Mouse (Mus musculus): ENCODE measurements around the gene Gm19935. TPM values are rescaled to one million over a fixed set of nuclear protein-coding genes. Genes with fewer than 3 reads are reported as not detected.

The Gm19935 gene
- polyA plus RNA-seq, 1 experiment from 2014 or later: 0.18 TPM

DNA sequence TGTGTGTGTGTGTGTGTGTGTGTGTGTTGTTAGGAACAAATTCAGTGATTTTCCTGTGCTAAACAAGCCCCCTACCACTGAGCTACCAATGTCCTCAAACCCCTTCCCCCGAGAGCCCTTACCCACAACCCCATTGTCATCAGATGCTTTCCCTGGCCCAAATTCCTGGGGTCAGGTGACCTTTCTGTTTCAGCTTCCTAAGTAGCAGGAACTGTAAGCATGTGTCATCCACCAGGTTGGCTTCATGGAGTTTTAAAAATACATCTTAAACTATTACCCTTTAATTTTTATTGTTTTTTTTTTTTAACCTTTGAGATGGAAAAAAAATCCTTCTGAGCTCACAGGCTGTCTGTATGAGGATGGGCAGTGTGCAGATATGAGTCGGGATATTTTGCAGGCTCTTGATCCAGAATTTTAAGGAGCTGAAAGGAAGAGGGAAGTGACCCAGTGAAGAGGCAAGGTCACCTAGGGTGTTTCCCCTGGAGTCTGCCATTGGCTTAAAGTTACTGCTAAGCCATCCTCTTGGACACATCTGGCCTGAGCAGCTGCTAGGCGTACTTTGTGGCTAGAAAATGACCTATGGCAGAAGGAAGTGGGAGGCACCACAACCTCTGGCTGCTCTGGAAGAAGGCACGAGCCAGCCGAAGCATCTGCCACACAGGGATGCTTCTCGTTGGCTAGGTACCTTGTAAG is 16.6 kb upstream of the Gm19935 start:
- H3K4me1 ChIP-seq (ENCODE audit: control insufficient read depth, insufficient read depth, low read length): peaks cover 13% of the 10 kb centered on the region
- no peaks in the 10 kb centered on the region for H3K9me3 ChIP-seq (replicated peaks; ENCODE audit: control insufficient read depth, low read length)
- H3K9ac ChIP-seq (ENCODE audit: low read length): no peak overlapping the region
- H3K27me3 ChIP-seq (ENCODE audit: control insufficient read depth, insufficient read depth, low read length): no peaks in the 10 kb centered on the region
- ATAC-seq (ENCODE audit: insufficient read depth, low FRiP score): no peak
- H3K27ac ChIP-seq (ENCODE audit: low read length): no peak overlapping the region
- H3K4me3 ChIP-seq (replicated peaks; ENCODE audit: low read length): no peak overlapping the region
- 58% methylated on average over 6 of the region's 6 CpGs for WGBS
- no peaks in the 10 kb centered on the region for H3K36me3 ChIP-seq (ENCODE audit: control insufficient read depth, insufficient read depth, low read length)
- H3K4me2 ChIP-seq (ENCODE audit: low read depth, low read length): no peak overlapping the region

DNA sequence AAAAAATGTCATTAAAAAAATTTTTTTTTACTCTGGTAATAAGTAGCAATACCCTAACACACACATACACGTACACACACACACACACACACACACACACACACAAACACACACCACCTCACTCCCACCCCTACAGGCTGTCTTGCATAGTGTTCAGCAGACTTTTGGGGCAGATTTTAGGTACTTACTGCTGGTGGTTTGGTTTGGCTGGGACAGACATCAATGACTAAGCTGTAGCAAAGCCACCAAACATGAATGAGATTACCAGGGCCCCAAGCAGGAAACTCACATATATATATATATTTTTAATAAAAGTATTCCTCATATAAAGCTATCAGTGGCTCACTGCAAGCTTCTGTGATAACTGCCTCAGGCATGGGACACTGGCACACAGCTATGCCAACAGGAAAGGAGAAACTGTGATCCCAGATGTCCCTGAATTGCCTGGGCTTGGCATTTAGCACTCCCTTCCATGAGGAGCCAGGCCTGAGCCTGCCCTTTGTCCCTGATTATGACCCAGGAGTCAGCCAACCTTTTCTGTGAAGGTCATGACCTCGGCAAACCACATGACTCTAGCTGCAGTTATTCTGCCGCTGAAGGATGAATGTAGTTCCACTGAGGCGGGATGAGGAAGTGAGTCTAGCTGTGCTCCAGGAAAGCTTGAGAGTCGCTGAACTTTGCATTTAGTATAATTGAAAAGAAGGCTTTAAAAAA is 15.5 kb upstream of the Gm19935 start:
- ATAC-seq (ENCODE audit: insufficient read depth, low FRiP score): no peak
- Histone ChIP-seq H3K36me3 (ENCODE audit: control insufficient read depth, insufficient read depth, low read length) (no peaks in the 10 kb centered on the region), H3K4me1 (ENCODE audit: control insufficient read depth, insufficient read depth, low read length) (peaks cover 18% of the 10 kb centered on the region), H3K9me3 (replicated peaks; ENCODE audit: control insufficient read depth, low read length) (no peaks in the 10 kb centered on the region), H3K4me3 (replicated peaks; ENCODE audit: low read length) (no peak overlapping the region), H3K4me2 (ENCODE audit: low read depth, low read length) (no peak overlapping the region), H3K27ac (ENCODE audit: low read length) (no peak overlapping the region), H3K27me3 (ENCODE audit: control insufficient read depth, insufficient read depth, low read length) (no peaks in the 10 kb centered on the region), H3K9ac (ENCODE audit: low read length) (no peak overlapping the region)
- 58% methylated on average over 5 of the region's 5 CpGs for WGBS

DNA sequence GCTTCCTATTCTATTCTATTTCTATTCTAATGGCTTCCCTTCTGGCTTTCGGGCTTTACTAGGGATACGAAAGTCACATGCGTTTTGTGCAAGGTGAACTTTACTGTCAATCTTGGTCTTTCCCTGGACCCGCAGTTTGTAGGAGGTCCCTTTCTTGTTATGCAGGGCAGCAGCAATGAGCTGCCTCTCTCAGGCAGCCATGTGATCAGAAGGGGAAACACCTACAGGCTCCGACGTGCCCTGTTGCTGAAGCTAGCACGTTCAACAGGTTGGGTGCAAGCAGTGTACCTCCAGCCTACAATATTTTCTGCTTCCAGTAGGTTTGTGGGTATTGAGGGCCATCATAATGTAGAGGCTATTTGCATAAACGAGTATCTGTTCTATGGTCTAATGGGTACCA is 13.8 kb upstream of the Gm19935 start:
- Histone ChIP-seq H3K4me1 (ENCODE audit: control insufficient read depth, insufficient read depth, low read length) (peaks cover 18% of the 10 kb centered on the region), H3K9ac (ENCODE audit: low read length) (no peak overlapping the region), H3K27ac (ENCODE audit: low read length) (no peak overlapping the region), H3K9me3 (replicated peaks; ENCODE audit: control insufficient read depth, low read length) (no peaks in the 10 kb centered on the region), H3K36me3 (ENCODE audit: control insufficient read depth, insufficient read depth, low read length) (no peaks in the 10 kb centered on the region), H3K4me2 (ENCODE audit: low read depth, low read length) (no peak overlapping the region), H3K4me3 (replicated peaks; ENCODE audit: low read length) (no peak overlapping the region), H3K27me3 (ENCODE audit: control insufficient read depth, insufficient read depth, low read length) (no peaks in the 10 kb centered on the region)
- 54% methylated on average over 8 of the region's 8 CpGs for WGBS
- no peak for ATAC-seq (ENCODE audit: insufficient read depth, low FRiP score)

DNA sequence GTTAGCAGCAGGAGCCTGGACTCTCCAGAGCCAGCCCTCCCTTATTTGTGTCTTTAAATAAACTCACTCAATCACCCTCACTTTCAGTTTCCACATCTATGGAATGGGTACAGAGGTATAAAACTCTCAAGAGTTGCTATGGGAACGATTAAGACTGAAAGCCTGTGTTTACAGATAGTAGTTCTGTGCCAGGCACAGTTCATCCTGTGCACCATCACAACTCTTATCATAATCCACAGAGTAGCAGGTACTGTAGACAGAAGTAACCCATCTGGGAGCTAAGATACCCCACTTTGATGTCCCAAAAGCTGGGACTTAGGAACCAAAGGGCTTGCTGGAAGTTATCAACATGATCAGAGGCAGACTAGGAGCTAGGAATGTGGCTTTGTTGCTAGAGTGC is 12.6 kb upstream of the Gm19935 start:
- Histone ChIP-seq H3K4me1 (ENCODE audit: control insufficient read depth, insufficient read depth, low read length) (peaks cover 18% of the 10 kb centered on the region), H3K27me3 (ENCODE audit: control insufficient read depth, insufficient read depth, low read length) (no peaks in the 10 kb centered on the region), H3K4me3 (replicated peaks; ENCODE audit: low read length) (peak overlapping the region; percentile 60), H3K4me2 (ENCODE audit: low read depth, low read length) (peak overlapping the region; percentile 87), H3K9ac (ENCODE audit: low read length) (no peak overlapping the region), H3K36me3 (ENCODE audit: control insufficient read depth, insufficient read depth, low read length) (no peaks in the 10 kb centered on the region), H3K9me3 (replicated peaks; ENCODE audit: control insufficient read depth, low read length) (no peaks in the 10 kb centered on the region), H3K27ac (ENCODE audit: low read length) (0 out of 2 replicates have a peak overlapping the region, but pooled peaks have one; percentile 87)
- ATAC-seq (ENCODE audit: insufficient read depth, low FRiP score): no peak
- WGBS: 65% methylated on average over 1 of the region's 1 CpGs

DNA sequence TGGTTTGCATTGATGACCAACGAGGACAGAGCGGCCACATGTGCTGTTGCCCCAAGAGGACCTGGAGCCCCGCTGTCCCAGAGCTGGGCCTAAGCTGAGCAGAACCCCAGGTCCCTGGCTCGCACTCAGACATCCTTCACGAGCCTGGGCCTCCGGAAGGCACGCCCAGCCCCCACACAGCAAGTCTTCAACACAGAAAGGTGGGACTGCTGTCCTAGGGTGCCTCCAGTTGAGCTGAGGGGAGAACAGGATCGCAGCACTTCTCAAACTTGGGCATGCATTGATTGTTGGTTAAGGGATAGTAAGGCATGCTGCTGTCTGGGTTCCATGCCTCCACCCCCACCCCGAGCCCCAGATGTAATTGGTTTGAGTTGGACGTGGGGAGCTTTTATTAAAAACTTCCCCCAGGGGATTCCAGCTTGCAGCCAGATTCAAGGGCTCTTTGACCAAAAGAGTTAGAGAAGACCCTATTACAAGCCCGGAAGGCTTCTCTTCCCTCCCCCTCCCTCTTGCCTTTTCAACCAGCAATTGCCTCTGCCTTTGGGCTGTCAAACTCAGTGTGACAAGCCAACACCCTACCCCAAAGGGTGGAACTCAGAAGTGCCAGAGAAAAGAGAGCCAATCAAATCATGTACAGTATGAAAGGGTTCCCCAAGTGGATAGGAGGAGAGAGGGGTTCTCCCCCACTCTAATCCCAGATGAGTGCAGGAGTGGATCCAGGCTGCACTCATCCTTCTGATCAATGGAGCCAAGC is 12.0 kb upstream of the Gm19935 start:
- WGBS: 4% methylated on average over 11 of the region's 11 CpGs
- Histone ChIP-seq H3K27me3 (ENCODE audit: control insufficient read depth, insufficient read depth, low read length) (no peaks in the 10 kb centered on the region), H3K27ac (ENCODE audit: low read length) (peak overlapping the region; percentile 87), H3K9me3 (replicated peaks; ENCODE audit: control insufficient read depth, low read length) (no peaks in the 10 kb centered on the region), H3K4me1 (ENCODE audit: control insufficient read depth, insufficient read depth, low read length) (peaks cover 18% of the 10 kb centered on the region), H3K4me3 (replicated peaks; ENCODE audit: low read length) (peak overlapping the region; percentile 60), H3K9ac (ENCODE audit: low read length) (peak overlapping the region; percentile 83), H3K4me2 (ENCODE audit: low read depth, low read length) (peak overlapping the region; percentile 87), H3K36me3 (ENCODE audit: control insufficient read depth, insufficient read depth, low read length) (no peaks in the 10 kb centered on the region)
- ATAC-seq (ENCODE audit: insufficient read depth, low FRiP score): peak; percentile 71

DNA sequence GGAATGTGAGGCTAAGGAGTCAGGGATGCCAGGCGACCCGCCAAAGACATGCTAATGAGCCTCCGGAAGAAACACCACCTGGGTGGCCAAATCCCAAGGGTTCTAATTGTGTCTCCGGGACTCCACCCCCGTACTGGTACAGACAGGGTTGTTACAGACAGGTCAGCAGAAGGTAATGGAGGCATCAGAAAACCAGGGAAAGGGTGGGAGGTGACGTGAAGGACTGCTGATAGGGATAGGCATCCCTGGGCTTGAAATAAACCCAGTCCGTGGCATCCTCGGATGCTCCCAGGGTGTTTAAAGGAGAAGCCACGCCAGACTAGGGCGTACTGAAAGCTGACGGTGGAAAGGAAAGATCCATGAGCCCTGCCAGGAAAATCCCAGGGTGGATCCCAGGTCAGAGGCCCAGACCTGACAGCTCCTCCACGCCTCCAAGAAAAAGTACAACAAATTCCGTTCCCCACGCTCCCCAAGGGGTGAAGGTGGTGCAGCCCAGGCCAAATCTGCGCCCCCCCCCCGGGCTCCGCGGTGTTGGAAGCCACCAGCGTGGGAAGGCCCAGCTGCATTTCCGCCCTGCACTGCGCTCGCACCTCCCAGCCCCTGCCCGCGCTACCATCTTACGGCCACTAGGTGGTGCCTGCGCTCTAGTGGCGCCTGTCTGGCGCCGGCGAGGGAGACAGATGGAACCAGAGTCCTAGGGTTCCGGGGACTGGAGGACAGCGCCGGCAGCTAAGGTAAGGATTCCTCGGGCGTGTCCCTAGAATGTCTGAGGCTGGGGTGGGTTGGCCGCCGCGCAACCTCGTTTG is 11.2 kb upstream of the Gm19935 start, which contains the start of gene Chd9:
Gene Chd9 (plus strand): TSS at position 172 of the 806 bp plus-strand sequence.
- ATAC-seq (ENCODE audit: insufficient read depth, low FRiP score): peak; percentile 92
- WGBS: 2% methylated on average over 39 of the region's 39 CpGs

DNA sequence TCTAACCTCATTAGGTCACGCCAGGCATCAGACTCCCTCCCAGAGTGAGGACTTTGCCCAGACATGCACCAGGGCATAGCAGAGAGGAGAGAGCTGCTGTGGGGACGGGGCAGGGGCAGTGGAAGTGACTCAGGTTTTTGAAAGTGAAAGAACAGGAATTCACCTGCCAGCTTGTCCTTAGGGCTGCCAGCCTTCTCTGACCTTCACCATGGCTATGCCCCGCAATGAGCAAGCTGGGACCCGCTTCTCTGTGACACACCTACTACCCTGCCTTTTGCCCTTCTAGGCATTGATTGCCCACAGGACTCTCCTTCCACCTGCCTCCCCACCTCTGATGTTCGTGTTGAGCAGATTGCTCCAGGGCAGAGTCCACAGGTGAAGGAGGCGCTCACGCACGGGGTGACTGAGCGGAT is 8.3 kb upstream of the Gm19935 start:
- H3K9ac ChIP-seq (ENCODE audit: low read length): peak overlapping the region; percentile 32; the same call in 1 of the 2 replicates
- WGBS: 58% methylated on average over 9 of the region's 9 CpGs
- peak; percentile 51; the same call in 1 of the 2 replicates for ATAC-seq (ENCODE audit: insufficient read depth, low FRiP score)

More for the DNA sequence above, 11.2 kb upstream of the Gm19935 start, which contains the start of gene Chd9:
- no peaks in the 10 kb centered on the region for H3K9me3 ChIP-seq (replicated peaks; ENCODE audit: control insufficient read depth, low read length)
- H3K27me3 ChIP-seq (ENCODE audit: control insufficient read depth, insufficient read depth, low read length): no peaks in the 10 kb centered on the region
- peak within 1 kb of the TSS; percentile 83 for H3K9ac ChIP-seq (ENCODE audit: low read length)
- H3K4me2 ChIP-seq (ENCODE audit: low read depth, low read length): peak within 1 kb of the TSS; percentile 87
- H3K36me3 ChIP-seq (ENCODE audit: control insufficient read depth, insufficient read depth, low read length): no peaks in the 10 kb centered on the region
- peak within 1 kb of the TSS; percentile 87 for H3K27ac ChIP-seq (ENCODE audit: low read length)
- peak within 1 kb of the TSS; percentile 60 for H3K4me3 ChIP-seq (replicated peaks; ENCODE audit: low read length)
- H3K4me1 ChIP-seq (ENCODE audit: control insufficient read depth, insufficient read depth, low read length): peaks cover 14% of the 10 kb centered on the region

DNA sequence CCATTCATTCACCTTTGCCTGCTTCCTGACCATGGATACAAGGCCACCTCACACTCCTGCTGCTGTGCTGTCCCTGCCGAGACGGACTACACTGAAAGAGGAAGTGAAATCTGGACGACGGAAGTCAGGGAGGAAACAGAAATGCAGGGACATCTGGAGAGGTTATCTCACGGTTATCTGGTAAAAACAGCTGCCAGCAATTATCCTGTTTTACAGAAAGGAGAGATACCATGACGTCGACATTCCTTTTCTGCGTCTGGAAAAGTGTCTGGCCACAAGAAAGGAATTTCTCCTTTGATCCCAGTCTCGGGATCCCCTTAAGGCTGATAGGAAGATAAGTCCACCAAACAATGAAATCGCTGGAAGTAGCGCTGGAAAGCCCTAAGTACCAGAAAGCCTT is 5.2 kb upstream of the Gm19935 start:
- H3K9me3 ChIP-seq (replicated peaks; ENCODE audit: control insufficient read depth, low read length): no peaks in the 10 kb centered on the region
- no peak overlapping the region for H3K4me2 ChIP-seq (ENCODE audit: low read depth, low read length)
- no peak overlapping the region for H3K4me3 ChIP-seq (replicated peaks; ENCODE audit: low read length)
- no peak overlapping the region for H3K9ac ChIP-seq (ENCODE audit: low read length)
- H3K27ac ChIP-seq (ENCODE audit: low read length): no peak overlapping the region
- no peaks in the 10 kb centered on the region for H3K27me3 ChIP-seq (ENCODE audit: control insufficient read depth, insufficient read depth, low read length)
- no peak for ATAC-seq (ENCODE audit: insufficient read depth, low FRiP score)
- no peaks in the 10 kb centered on the region for H3K36me3 ChIP-seq (ENCODE audit: control insufficient read depth, insufficient read depth, low read length)
- 29% methylated on average over 11 of the region's 11 CpGs for WGBS
- no peaks in the 10 kb centered on the region for H3K4me1 ChIP-seq (ENCODE audit: control insufficient read depth, insufficient read depth, low read length)

More for the DNA sequence above, 8.3 kb upstream of the Gm19935 start:
- H3K9me3 ChIP-seq (replicated peaks; ENCODE audit: control insufficient read depth, low read length): no peaks in the 10 kb centered on the region
- H3K4me1 ChIP-seq (ENCODE audit: control insufficient read depth, insufficient read depth, low read length): peaks cover 11% of the 10 kb centered on the region
- no peaks in the 10 kb centered on the region for H3K36me3 ChIP-seq (ENCODE audit: control insufficient read depth, insufficient read depth, low read length)
- H3K27ac ChIP-seq (ENCODE audit: low read length): peak overlapping the region; percentile 56
- peak overlapping the region; percentile 26; the same call in 1 of the 2 replicates for H3K4me2 ChIP-seq (ENCODE audit: low read depth, low read length)
- no peak overlapping the region for H3K4me3 ChIP-seq (replicated peaks; ENCODE audit: low read length)
- H3K27me3 ChIP-seq (ENCODE audit: control insufficient read depth, insufficient read depth, low read length): no peaks in the 10 kb centered on the region
